Mouse (Mus musculus) heart, adult 2 months (tissue): ENCODE results near the gene Bptf.

Experiments
- CTCF ChIP-seq: fragments of 200-600 bp; IDR thresholded peaks from 2 replicates; pipeline ENCODE4 v1.8.1; 2022; ENCODE audit warnings: antibody characterized with exemption, mild to moderate bottlenecking, moderate library complexity
- POLR2A ChIP-seq: fragments of 200-500 bp; IDR thresholded peaks from 2 replicates; pipeline ENCODE4 v1.6.1; 2011; ENCODE audit warnings: mild to moderate bottlenecking, low read depth, low read length, control low read depth; ENCODE audit not compliant: insufficient read depth

GRCm38 (mm10) chr11:107107725-107108078, 24.2 kb downstream of the Bptf start:
- no peak for TF ChIP-seq CTCF
- TF ChIP-seq POLR2A: no peak
